Mouse (Mus musculus) Muller cell, postnatal 12 days (primary cell): ENCODE results near the gene Tcf3.
A peak's percentile ranks its signal among the peaks of the same experiment; 100 is the strongest.

Experiments used
- DNase-seq: peaks from one replicate; pipeline ENCODE4 v3.0.0-alpha.2; 2015; ENCODE audit errors: inconsistent ontology term

Tcf3 gene

GRCm38 (mm10) chr10:80407924-80408323 lies 25.5 kb downstream of the Tcf3 start:
- DNase-seq = no peak

GRCm38 (mm10) chr10:80406684-80407501 lies 26.6 kb downstream of the Tcf3 start, which contains the start of gene Uqcr11:
TSS of gene Uqcr11 (minus strand) at chr10:80406830.
- DNase-seq = peak; percentile 93

GRCm38 (mm10) chr10:80405481-80406173 lies 27.8 kb downstream of the Tcf3 start:
- DNase-seq = no peak

- no peak for DNase-seq
Measured at GRCm38 (mm10) chr10:80403044-80403692, 30.3 kb downstream of the Tcf3 start.

- DNase-seq = no peak
Measured at GRCm38 (mm10) chr10:80400704-80401161, 32.7 kb downstream of the Tcf3 start.

- DNase-seq = no peak
Measured at GRCm38 (mm10) chr10:80399973-80400703, 33.3 kb downstream of the Tcf3 start.

- DNase-seq = peak; percentile 100
Measured at GRCm38 (mm10) chr10:80399191-80399972, 34.1 kb downstream of the Tcf3 start, which contains the start of gene Mbd3. TSS of gene Mbd3 (minus strand) at chr10:80399550.

GRCm38 (mm10) chr10:80398719-80399190 lies 34.7 kb downstream of the Tcf3 start:
- peak; percentile 98 for DNase-seq

GRCm38 (mm10) chr10:80398174-80398535 lies 35.3 kb downstream of the Tcf3 start:
- no peak for DNase-seq

- DNase-seq = no peak
Measured at GRCm38 (mm10) chr10:80397524-80398173, 35.8 kb downstream of the Tcf3 start.

- DNase-seq = no peak
Measured at GRCm38 (mm10) chr10:80396822-80397523, 36.5 kb downstream of the Tcf3 start.

- no peak for DNase-seq
Measured at GRCm38 (mm10) chr10:80395025-80395627, 38.3 kb downstream of the Tcf3 start.

GRCm38 (mm10) chr10:80392687-80393086 lies 40.8 kb downstream of the Tcf3 start:
- DNase-seq = no peak

- DNase-seq = no peak
Measured at GRCm38 (mm10) chr10:80390697-80391096, 42.8 kb downstream of the Tcf3 start.

GRCm38 (mm10) chr10:80389185-80389708 lies 44.2 kb downstream of the Tcf3 start:
- no peak for DNase-seq

- DNase-seq = no peak
Measured at GRCm38 (mm10) chr10:80388731-80389130, 44.7 kb downstream of the Tcf3 start.

- peak; percentile 94 for DNase-seq
Measured at GRCm38 (mm10) chr10:80387522-80387959, 45.9 kb downstream of the Tcf3 start, which contains the start of gene Mex3d. TSS of gene Mex3d (minus strand) at chr10:80387659.

- peak; percentile 33 for DNase-seq
Measured at GRCm38 (mm10) chr10:80386735-80387471, 46.5 kb downstream of the Tcf3 start.
